In genomic region chr5:136084891-136085651, GRCm38 (mm10) we compare ENCODE assay signal across 8 mouse cellular contexts. TPM values are rescaled to one million over a fixed set of nuclear protein-coding genes. Genes with fewer than 3 reads are reported as not detected.
DNase-seq lines count a peak whose midpoint lies in the region; ATAC-seq and TF ChIP-seq lines count a peak whose summit lies in the region.

No protein-coding gene starts in this region.

- H3K4me3 ChIP-seq in testis, adult 2 months (ENCODE audit: control insufficient read depth, low read depth, low read length), result peak overlapping the region; percentile 17
- H3K4me3 ChIP-seq in heart, embryonic 15.5 days, result peak overlapping the region; percentile 57
- H3K4me3 ChIP-seq in limb, embryonic 15.5 days, result peak overlapping the region; percentile 63
- peak overlapping the region; percentile 60 for H3K4me3 ChIP-seq in neural tube, embryonic 13.5 days

- no peak overlapping the region for H3K9ac ChIP-seq in heart, embryonic 15.5 days
- H3K9ac ChIP-seq in limb, embryonic 15.5 days, result no peak overlapping the region
- H3K9ac ChIP-seq in neural tube, embryonic 13.5 days, result peak overlapping the region; percentile 72

- peak overlapping the region; percentile 93 for H3K4me2 ChIP-seq in heart, embryonic 15.5 days
- peak overlapping the region; percentile 92 for H3K4me2 ChIP-seq in limb, embryonic 15.5 days
- peak overlapping the region; percentile 84 for H3K4me2 ChIP-seq in neural tube, embryonic 13.5 days

- DNase-seq in testis, postnatal 14 days (ENCODE audit: low spot score), result no peak
- DNase-seq in cerebellum, postnatal 14 days, result peak; percentile 71 to 83
- no peak for DNase-seq in frontal cortex, postnatal 14 days (ENCODE audit: low spot score in 2 of 2)
- DNase-seq in right cerebral cortex, postnatal 25 days, result no peak

- no peak overlapping the region for H3K27ac ChIP-seq in testis, adult 2 months (ENCODE audit: control insufficient read depth, insufficient read depth, low read depth, low read length)
- H3K27ac ChIP-seq in heart, embryonic 15.5 days, result no peak overlapping the region
- H3K27ac ChIP-seq in limb, embryonic 15.5 days, result no peak overlapping the region
- H3K27ac ChIP-seq in neural tube, embryonic 13.5 days (replicated peaks), result peak overlapping the region; percentile 49

- no peak for TF ChIP-seq POLR2A in testis, adult 2 months (IDR thresholded peaks at IDR 0.05; ENCODE audit: control insufficient read depth, low read depth, low read length)

- H3K27me3 ChIP-seq in testis, adult 2 months (ENCODE audit: control insufficient read depth, insufficient read depth, low read length), result no peaks in the 10 kb centered on the region
- H3K27me3 ChIP-seq in heart, embryonic 15.5 days, result peaks cover 35% of the 10 kb centered on the region
- peaks cover 16% of the 10 kb centered on the region; the same call in 1 of the 2 replicates for H3K27me3 ChIP-seq in limb, embryonic 15.5 days
- peaks cover 7% of the 10 kb centered on the region; the same call in 1 of the 2 replicates for H3K27me3 ChIP-seq in neural tube, embryonic 13.5 days

- 22% methylated on average over 21 of the region's 21 CpGs for WGBS in heart, embryonic 15.5 days
- 16% methylated on average over 21 of the region's 21 CpGs for WGBS in limb, embryonic 15.5 days
- WGBS in neural tube, embryonic 13.5 days, result 5% methylated on average over 20 of the region's 21 CpGs

- peaks cover 18% of the 10 kb centered on the region for H3K4me1 ChIP-seq in testis, adult 2 months (ENCODE audit: control insufficient read depth, insufficient read depth, low read length)
- H3K4me1 ChIP-seq in heart, embryonic 15.5 days (replicated peaks), result peaks cover 18% of the 10 kb centered on the region
- peaks cover 32% of the 10 kb centered on the region for H3K4me1 ChIP-seq in limb, embryonic 15.5 days
- peaks cover 30% of the 10 kb centered on the region for H3K4me1 ChIP-seq in neural tube, embryonic 13.5 days (replicated peaks)

- no peak for TF ChIP-seq CTCF in testis, adult 2 months (IDR thresholded peaks at IDR 0.05; ENCODE audit: control insufficient read depth, insufficient read depth, insufficient replicate concordance, low read depth, low read length)

- no peaks in the 10 kb centered on the region for H3K9me3 ChIP-seq in heart, embryonic 15.5 days (replicated peaks)
- H3K9me3 ChIP-seq in limb, embryonic 15.5 days, result no peaks in the 10 kb centered on the region
- H3K9me3 ChIP-seq in neural tube, embryonic 13.5 days, result no peaks in the 10 kb centered on the region

- no peaks in the 10 kb centered on the region for H3K36me3 ChIP-seq in testis, adult 2 months (ENCODE audit: control insufficient read depth, insufficient read depth, low read length)
- H3K36me3 ChIP-seq in heart, embryonic 15.5 days, result no peaks in the 10 kb centered on the region
- H3K36me3 ChIP-seq in limb, embryonic 15.5 days, result 0 out of 2 replicates have a peak, but pooled peaks cover 2% of the 10 kb centered on the region
- H3K36me3 ChIP-seq in neural tube, embryonic 13.5 days, result no peaks in the 10 kb centered on the region

- ATAC-seq in heart, embryonic 15.5 days (replicated peaks; ENCODE audit: insufficient number of reproducible peaks, insufficient read depth, low FRiP score, low read depth), result no peak
- no peak for ATAC-seq in limb, embryonic 15.5 days (ENCODE audit: insufficient number of reproducible peaks, low FRiP score, low TSS enrichment, low read depth)
- peak; percentile 30 for ATAC-seq in neural tube, embryonic 13.5 days (ENCODE audit: low read depth)

RNA-seq across cellular contexts. Expression of gene Rasa4, which starts 1.4 kb away (rescaled TPM):
- 1.5 and 1.7 TPM in 2 replicates for polyA plus RNA-seq in testis, adult 2 months (2012; rRNA removed)
- polyA plus RNA-seq in heart, embryonic 15.5 days (2015; fragmentation: Nextera tagmentation; extraction: Ambion mirVana), result 1.4 and 3.6 TPM in 2 replicates
- 12.1 and 13.6 TPM in 2 replicates for polyA plus RNA-seq in limb, embryonic 15.5 days (2015; fragmentation: Nextera tagmentation; extraction: Ambion mirVana)
- 19.7 and 19.9 TPM in 2 replicates for polyA plus RNA-seq in neural tube, embryonic 13.5 days (2015; fragmentation: Nextera tagmentation; extraction: Ambion mirVana)

RNA-seq across cellular contexts. Expression of gene Upk3bl, which starts 30.8 kb away (rescaled TPM):
- polyA plus RNA-seq in testis, adult 2 months (2012; rRNA removed), result 88.3 and 108 TPM in 2 replicates
- 0.68 and 2.6 TPM in 2 replicates for polyA plus RNA-seq in heart, embryonic 15.5 days (2015; fragmentation: Nextera tagmentation; extraction: Ambion mirVana)
- 58.9 and 59.3 TPM in 2 replicates for polyA plus RNA-seq in limb, embryonic 15.5 days (2015; fragmentation: Nextera tagmentation; extraction: Ambion mirVana)
- polyA plus RNA-seq in neural tube, embryonic 13.5 days (2015; fragmentation: Nextera tagmentation; extraction: Ambion mirVana), result 0.63 TPM in 1 of 2 replicates, not detected in the other

RNA-seq across cellular contexts. Expression of gene Polr2j, which starts 31.4 kb away (rescaled TPM):
- 31.4 and 35.3 TPM in 2 replicates for polyA plus RNA-seq in testis, adult 2 months (2012; rRNA removed)
- 135 and 140 TPM in 2 replicates for polyA plus RNA-seq in heart, embryonic 15.5 days (2015; fragmentation: Nextera tagmentation; extraction: Ambion mirVana)
- 195 and 204 TPM in 2 replicates for polyA plus RNA-seq in limb, embryonic 15.5 days (2015; fragmentation: Nextera tagmentation; extraction: Ambion mirVana)
- 210 and 232 TPM in 2 replicates for polyA plus RNA-seq in neural tube, embryonic 13.5 days (2015; fragmentation: Nextera tagmentation; extraction: Ambion mirVana)

RNA-seq across cellular contexts. Expression of gene Upk3b, which starts 46.8 kb away (rescaled TPM):
- polyA plus RNA-seq in testis, adult 2 months (2012; rRNA removed), result 0.84 and 0.88 TPM in 2 replicates
- polyA plus RNA-seq in heart, embryonic 15.5 days (2015; fragmentation: Nextera tagmentation; extraction: Ambion mirVana), result 27.8 and 36.5 TPM in 2 replicates
- polyA plus RNA-seq in limb, embryonic 15.5 days (2015; fragmentation: Nextera tagmentation; extraction: Ambion mirVana), result 9.1 and 10.9 TPM in 2 replicates
- polyA plus RNA-seq in neural tube, embryonic 13.5 days (2015; fragmentation: Nextera tagmentation; extraction: Ambion mirVana), result 0.14 and 0.20 TPM in 2 replicates

RNA-seq across cellular contexts. Expression of gene Lrwd1, which starts 50.8 kb away (rescaled TPM):
- 271 and 311 TPM in 2 replicates for polyA plus RNA-seq in testis, adult 2 months (2012; rRNA removed)
- polyA plus RNA-seq in heart, embryonic 15.5 days (2015; fragmentation: Nextera tagmentation; extraction: Ambion mirVana), result 15.1 and 22.5 TPM in 2 replicates
- polyA plus RNA-seq in limb, embryonic 15.5 days (2015; fragmentation: Nextera tagmentation; extraction: Ambion mirVana), result 31.5 and 32.3 TPM in 2 replicates
- 25.0 and 25.6 TPM in 2 replicates for polyA plus RNA-seq in neural tube, embryonic 13.5 days (2015; fragmentation: Nextera tagmentation; extraction: Ambion mirVana)

Comparison
In these comparisons a context has a peak if more than half of its experiments do, and no peak if none do; other contexts are left out.
1. DNase-seq: peak in cerebellum, postnatal 14 days (2 of 2); none in testis, postnatal 14 days (single experiment), frontal cortex, postnatal 14 days (0 of 2) and right cerebral cortex, postnatal 25 days (single experiment).
2. RNA of gene Upk3bl, which starts 30.8 kb away (polyA plus RNA-seq): 88.3 to 108 TPM in testis, adult 2 months and 58.9 to 59.3 TPM in limb, embryonic 15.5 days; 0.68 to 2.6 TPM in heart, embryonic 15.5 days and 0.63 TPM in neural tube, embryonic 13.5 days; every median in the first group is over 10 times any median in the second.
3. Peak in every context shown above with its lines, with median percentiles within 50 percentile points of each other: H3K4me3 ChIP-seq and H3K4me2 ChIP-seq.